ENCODE assay signal across 8 mouse cellular contexts in the genomic region with DNA sequence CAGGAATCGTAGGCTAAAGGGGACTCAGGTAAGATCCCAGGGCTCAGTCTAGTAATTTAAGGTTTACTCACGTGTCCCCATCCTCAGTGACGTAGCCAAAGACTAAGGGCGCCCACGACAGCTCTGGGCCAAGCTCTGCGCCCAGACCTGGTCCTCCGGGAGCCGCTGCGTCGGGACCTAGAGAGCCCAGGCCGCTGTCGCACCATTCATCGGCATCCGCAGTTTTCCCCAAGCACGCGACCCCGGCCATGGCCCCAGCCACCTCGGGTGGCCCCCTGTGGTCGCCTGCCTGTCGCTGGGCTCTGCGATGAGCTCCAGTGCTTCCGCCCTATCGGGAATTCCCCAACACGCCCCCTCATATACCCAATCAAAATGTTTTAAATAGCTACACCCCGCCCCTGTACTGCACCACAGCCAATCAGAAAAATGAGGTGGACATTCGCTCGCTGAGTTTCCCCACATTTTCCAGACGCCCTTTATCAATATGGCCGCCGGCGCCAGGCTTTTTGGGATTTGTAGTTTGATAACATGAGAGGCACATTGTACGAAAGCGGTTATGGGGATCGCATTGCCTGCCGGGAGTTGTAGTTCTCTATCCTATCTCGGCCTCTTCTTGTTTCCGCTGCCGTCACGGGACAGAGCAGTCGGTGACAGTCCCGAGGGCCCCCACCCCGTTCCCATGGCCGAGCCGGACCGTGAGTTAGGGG. TPM values are rescaled to one million over a fixed set of nuclear protein-coding genes. Genes with fewer than 3 reads are reported as not detected.
DNase-seq lines count a peak whose midpoint lies in the region; ATAC-seq and TF ChIP-seq lines count a peak whose summit lies in the region.

A gene (plus strand): TSS at position 563 of the 707 bp plus-strand sequence.

- intact Hi-C loops in heart, postnatal 10 days (cut with DNase I), result no loop called here

- TF ChIP-seq EP300 in ES-Bruce4 (IDR thresholded peaks at IDR 0.05; ENCODE audit: insufficient read depth, low read depth, low read length), result no peak
- TF ChIP-seq EP300 in liver, postnatal 0 days (IDR thresholded peaks at IDR 0.05; ENCODE audit: low read depth), result peak; percentile 89

- peak within 1 kb of the TSS; percentile 79 for H3K4me2 ChIP-seq in forebrain, embryonic 13.5 days
- peak within 1 kb of the TSS; percentile 89 for H3K4me2 ChIP-seq in liver, postnatal 0 days (ENCODE audit: low read depth, low read length)
- H3K4me2 ChIP-seq in neural tube, embryonic 14.5 days (ENCODE audit: low read depth, low read length), result peak within 1 kb of the TSS; percentile 71

- DNase-seq in heart, postnatal 10 days, result peak; percentile 98 to 99
- peak; percentile 99 for DNase-seq in large intestine, adult 2 months (ENCODE audit: low read depth, low spot score)
- peak; percentile 96 for DNase-seq in liver, postnatal 0 days
- peak; percentile 92 for DNase-seq in testis, postnatal 10 days (ENCODE audit: low spot score)

- TF ChIP-seq POLR2A in ES-Bruce4 (IDR thresholded peaks at IDR 0.05; ENCODE audit: insufficient read depth, low read length), result no peak

- no peaks in the 10 kb centered on the region for H3K27me3 ChIP-seq in ES-Bruce4 (ENCODE audit: control insufficient read depth, insufficient read depth, low read length, poor library complexity, severe bottlenecking)
- no peaks in the 10 kb centered on the region for H3K27me3 ChIP-seq in forebrain, embryonic 13.5 days
- H3K27me3 ChIP-seq in liver, postnatal 0 days (ENCODE audit: insufficient read depth, low read length), result no peaks in the 10 kb centered on the region
- H3K27me3 ChIP-seq in neural tube, embryonic 14.5 days (ENCODE audit: control insufficient read depth, insufficient read depth, low read length), result no peaks in the 10 kb centered on the region

- peak; percentile 92 for ATAC-seq in cerebellum, adult (ENCODE audit: insufficient number of reproducible peaks, low FRiP score, low TSS enrichment)
- ATAC-seq in forebrain, embryonic 13.5 days, result peak; percentile 99
- ATAC-seq in liver, postnatal 0 days, result peak; percentile 98
- peak; percentile 98 for ATAC-seq in neural tube, embryonic 14.5 days (ENCODE audit: low read depth)

- WGBS in forebrain, embryonic 13.5 days, result under 1% methylated on average over 45 of the region's 45 CpGs
- under 1% methylated on average over 45 of the region's 45 CpGs for WGBS in large intestine, adult 2 months
- 1% methylated on average over 45 of the region's 45 CpGs for WGBS in liver, postnatal 0 days (ENCODE audit: insufficient replicate concordance)
- under 1% methylated on average over 45 of the region's 45 CpGs for WGBS in neural tube, embryonic 14.5 days

- peak within 1 kb of the TSS; percentile 91 for H3K4me3 ChIP-seq in ES-Bruce4 (ENCODE audit: low read depth, low read length)
- peak within 1 kb of the TSS; percentile 76 for H3K4me3 ChIP-seq in forebrain, embryonic 13.5 days
- H3K4me3 ChIP-seq in liver, postnatal 0 days (ENCODE audit: low read depth, low read length), result peak within 1 kb of the TSS; percentile 73
- H3K4me3 ChIP-seq in neural tube, embryonic 14.5 days (ENCODE audit: low read depth, low read length), result peak within 1 kb of the TSS; percentile 58

- H3K36me3 ChIP-seq in ES-Bruce4 (ENCODE audit: control insufficient read depth, insufficient read depth, low read length, poor library complexity, severe bottlenecking), result no peaks in the 10 kb centered on the region
- peaks cover 14% of the 10 kb centered on the region for H3K36me3 ChIP-seq in forebrain, embryonic 13.5 days (ENCODE audit: poor library complexity, severe bottlenecking)
- H3K36me3 ChIP-seq in liver, postnatal 0 days (replicated peaks; ENCODE audit: insufficient read depth, low read length), result peaks cover 10% of the 10 kb centered on the region
- H3K36me3 ChIP-seq in neural tube, embryonic 14.5 days (ENCODE audit: control insufficient read depth, insufficient read depth, low read length), result peaks cover 3% of the 10 kb centered on the region; the same call in 1 of the 2 replicates

- no peak within 1 kb of the TSS for H3K27ac ChIP-seq in ES-Bruce4 (ENCODE audit: insufficient read depth, low read length)
- no peak within 1 kb of the TSS for H3K27ac ChIP-seq in forebrain, embryonic 13.5 days
- H3K27ac ChIP-seq in liver, postnatal 0 days (ENCODE audit: low read depth), result peak within 1 kb of the TSS; percentile 78
- H3K27ac ChIP-seq in neural tube, embryonic 14.5 days (ENCODE audit: low read depth, low read length), result no peak within 1 kb of the TSS

- H3K9me3 ChIP-seq in ES-Bruce4 (replicated peaks; ENCODE audit: control insufficient read depth, insufficient read depth, low read length, poor library complexity, severe bottlenecking), result no peaks in the 10 kb centered on the region
- no peaks in the 10 kb centered on the region for H3K9me3 ChIP-seq in forebrain, embryonic 13.5 days (replicated peaks)
- no peaks in the 10 kb centered on the region for H3K9me3 ChIP-seq in liver, postnatal 0 days (ENCODE audit: low read length)
- H3K9me3 ChIP-seq in neural tube, embryonic 14.5 days (ENCODE audit: control insufficient read depth, low read length), result no peaks in the 10 kb centered on the region

- peaks cover 2% of the 10 kb centered on the region for H3K4me1 ChIP-seq in ES-Bruce4 (ENCODE audit: control insufficient read depth, insufficient read depth, low read length)
- H3K4me1 ChIP-seq in forebrain, embryonic 13.5 days, result peaks cover 28% of the 10 kb centered on the region
- H3K4me1 ChIP-seq in liver, postnatal 0 days (ENCODE audit: insufficient read depth), result peaks cover 23% of the 10 kb centered on the region
- H3K4me1 ChIP-seq in neural tube, embryonic 14.5 days (ENCODE audit: control insufficient read depth, insufficient read depth, low read length), result peaks cover 14% of the 10 kb centered on the region

- TF ChIP-seq CTCF in ES-Bruce4 (IDR thresholded peaks at IDR 0.05; ENCODE audit: low read depth, low read length), result no peak
- TF ChIP-seq CTCF in liver, postnatal 0 days (IDR thresholded peaks at IDR 0.05; ENCODE audit: low read depth), result no peak

- peak within 1 kb of the TSS; percentile 72 for H3K9ac ChIP-seq in ES-Bruce4 (ENCODE audit: low read depth, poor library complexity, severe bottlenecking)
- peak within 1 kb of the TSS; percentile 71 for H3K9ac ChIP-seq in forebrain, embryonic 13.5 days
- peak within 1 kb of the TSS; percentile 73 for H3K9ac ChIP-seq in liver, postnatal 0 days (replicated peaks)
- H3K9ac ChIP-seq in neural tube, embryonic 14.5 days (replicated peaks; ENCODE audit: low read depth, low read length), result peak within 1 kb of the TSS; percentile 77

RNA-seq across cellular contexts. Expression of the gene that starts here (rescaled TPM):
- 28.1 and 30.5 TPM in 2 replicates for polyA plus RNA-seq in ES-Bruce4 (2011; ENCODE audit: insufficient read depth, insufficient read length, low read depth, missing spikeins)
- polyA plus RNA-seq in forebrain, embryonic 13.5 days (2015; fragmentation: Nextera tagmentation; extraction: Ambion mirVana), result 86.3 and 86.9 TPM in 2 replicates
- total RNA-seq in heart, postnatal 10 days (2021), result 10 to 100 TPM; 70.7 to 76.3 TPM
- 40.2 and 53.9 TPM in 2 replicates for polyA plus RNA-seq in large intestine, adult 2 months (2012; rRNA removed)
- polyA plus RNA-seq in liver, postnatal 0 days (2015; fragmentation: Nextera tagmentation; extraction: Ambion mirVana), result 20.5 and 22.7 TPM in 2 replicates
- 97.2 and 110 TPM in 2 replicates for polyA plus RNA-seq in neural tube, embryonic 14.5 days (2014; fragmentation: Nextera tagmentation; extraction: Ambion mirVana)
